Mouse (Mus musculus): ENCODE data around the gene Dda1.

The Dda1 gene

GRCm38 (mm10) chr8:71497077-71497645, 28.2 kb downstream of the Dda1 start:
- DNase-seq: no peak

- peak; percentile 73 to 85 for DNase-seq
Observed at GRCm38 (mm10) chr8:71497881-71498501, 29.0 kb downstream of the Dda1 start.

- peak; percentile 77 to 82 for DNase-seq
Observed at GRCm38 (mm10) chr8:71498816-71499690, 30.1 kb downstream of the Dda1 start.

GRCm38 (mm10) chr8:71504349-71504748, 35.4 kb downstream of the Dda1 start:
- no peak for DNase-seq

GRCm38 (mm10) chr8:71505326-71505725, 36.3 kb downstream of the Dda1 start:
- no peak for DNase-seq

GRCm38 (mm10) chr8:71505979-71506378, 37.0 kb downstream of the Dda1 start:
- DNase-seq: peak in 1 of 2 experiments; percentile 45

GRCm38 (mm10) chr8:71507589-71508104, 38.6 kb downstream of the Dda1 start:
- DNase-seq: peak; percentile 70 to 85

GRCm38 (mm10) chr8:71509316-71509715, 40.3 kb downstream of the Dda1 start:
- DNase-seq: no peak

- DNase-seq: peak; percentile 75 to 79
Observed at GRCm38 (mm10) chr8:71511644-71512043, 42.6 kb downstream of the Dda1 start, which contains the start of gene Plvap. Gene Plvap, minus strand, starts transcription at chr8:71511752.

GRCm38 (mm10) chr8:71513018-71513754, 44.2 kb downstream of the Dda1 start:
- peak; percentile 67 to 68 for DNase-seq

GRCm38 (mm10) chr8:71515043-71515442, 46.0 kb downstream of the Dda1 start:
- no peak for DNase-seq

- DNase-seq: peak; percentile 38 to 72
Observed at GRCm38 (mm10) chr8:71516786-71517185, 47.8 kb downstream of the Dda1 start.

GRCm38 (mm10) chr8:71519037-71519825, 50.2 kb downstream of the Dda1 start:
- DNase-seq: peak; percentile 72 to 87

GRCm38 (mm10) chr8:71521634-71522033, 52.6 kb downstream of the Dda1 start:
- DNase-seq: peak; percentile 92 to 96

GRCm38 (mm10) chr8:71525226-71526050, 56.4 kb downstream of the Dda1 start, which contains the start of gene Ccdc194:
Gene Ccdc194, minus strand, starts transcription at chr8:71525711.
- DNase-seq: no peak
